Mouse (Mus musculus) heart, postnatal 36 days (tissue): ENCODE measurements around the gene Kbtbd4. TPM values are rescaled to one million over a fixed set of nuclear protein-coding genes. Genes with fewer than 3 reads are reported as not detected.

Source experiments
- DNase-seq, 2 experiments: peaks; one replicate each; pipeline ENCODE4 v3.0.0; 2021 to 2022
- intact Hi-C: fragments of 180-260 bp; cut with DNase I; formaldehyde crosslinking; loops from one replicate; pipeline ENCODE4 v1.15.1; 2025
- total RNA-seq, 2 experiments: library from RNA; stranded (reverse); gene quantifications; 2 replicates each; pipeline ENCODE4 v1.2.3; 2021

Kbtbd4 gene
- total RNA-seq, 2 experiments from 2014 or later = 22.1 to 23.8 TPM

DNA sequence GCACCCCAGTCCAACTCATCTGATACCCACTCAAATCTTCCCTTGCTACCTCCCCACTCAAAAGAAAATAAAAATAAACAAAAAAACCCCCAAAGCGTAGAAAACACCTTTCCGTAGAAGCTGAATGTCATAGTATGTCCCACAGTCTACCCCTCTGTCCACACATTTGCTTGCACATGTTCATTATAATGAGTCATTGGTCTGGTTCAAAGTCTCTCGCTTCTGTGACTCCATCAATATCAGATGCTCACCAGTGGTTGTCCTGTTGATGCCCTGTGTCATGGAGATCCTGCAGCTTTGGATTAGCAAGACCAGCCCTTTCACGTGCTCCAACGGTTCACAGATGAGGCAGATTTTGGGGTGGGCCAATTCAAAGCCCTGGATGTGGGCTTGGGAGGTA is 45.6 kb downstream of the Kbtbd4 start:
- intact Hi-C loops = no loop called here
- DNase-seq = no peak

DNA sequence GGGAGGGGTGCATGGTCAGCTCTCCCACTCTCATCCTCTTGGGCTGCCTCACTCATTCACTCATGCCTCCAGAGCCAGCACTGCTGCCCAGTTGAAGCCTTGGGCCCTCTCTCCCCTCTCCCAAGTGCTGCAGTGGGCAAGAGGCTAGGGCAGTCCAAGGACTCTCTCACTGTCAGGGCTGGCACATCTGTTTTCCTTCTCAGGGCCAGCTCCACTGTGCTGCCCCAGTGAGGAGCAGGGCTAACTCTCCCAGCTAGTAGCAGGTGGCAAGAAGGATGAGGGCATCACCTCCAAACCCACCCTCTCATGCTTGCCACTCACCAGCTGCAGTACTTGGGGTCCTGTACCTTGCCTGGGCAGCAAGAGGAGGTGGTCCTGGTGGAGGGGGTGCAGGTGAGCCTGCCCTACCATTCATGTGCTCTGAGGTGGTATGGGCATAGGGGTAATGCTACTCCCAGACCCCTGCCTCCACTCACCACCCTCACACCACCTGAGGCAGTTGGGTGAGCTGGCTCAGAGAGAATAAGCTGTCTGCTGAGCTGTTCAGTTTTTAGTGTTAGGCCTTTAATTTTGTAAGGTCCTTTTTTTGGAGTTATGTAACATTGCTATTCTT is 46.1 kb downstream of the Kbtbd4 start:
- no peak for DNase-seq

DNA sequence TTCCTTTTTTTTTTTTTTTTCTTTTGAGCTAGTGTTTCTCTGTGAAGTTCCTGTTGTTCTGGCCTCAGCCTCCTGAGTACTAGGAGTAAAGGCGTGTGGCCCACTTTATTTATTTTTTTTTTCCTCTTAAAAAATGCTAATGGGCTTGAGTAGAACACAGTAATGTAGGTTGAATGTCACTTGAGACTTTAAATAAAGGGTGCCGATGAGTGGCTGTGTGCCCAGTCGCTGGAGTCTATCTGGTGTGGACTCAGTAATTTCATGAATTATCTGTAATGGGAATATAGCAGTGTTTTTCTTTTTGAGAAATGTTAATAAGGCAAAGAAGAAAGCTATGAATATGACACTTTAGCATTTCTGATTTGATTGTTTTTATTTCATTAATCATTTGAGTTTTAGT is 48.9 kb downstream of the Kbtbd4 start:
- intact Hi-C loops = no loop called here
- DNase-seq = no peak

More for the DNA sequence above, 46.1 kb downstream of the Kbtbd4 start:
- intact Hi-C loops = no loop called here

DNA sequence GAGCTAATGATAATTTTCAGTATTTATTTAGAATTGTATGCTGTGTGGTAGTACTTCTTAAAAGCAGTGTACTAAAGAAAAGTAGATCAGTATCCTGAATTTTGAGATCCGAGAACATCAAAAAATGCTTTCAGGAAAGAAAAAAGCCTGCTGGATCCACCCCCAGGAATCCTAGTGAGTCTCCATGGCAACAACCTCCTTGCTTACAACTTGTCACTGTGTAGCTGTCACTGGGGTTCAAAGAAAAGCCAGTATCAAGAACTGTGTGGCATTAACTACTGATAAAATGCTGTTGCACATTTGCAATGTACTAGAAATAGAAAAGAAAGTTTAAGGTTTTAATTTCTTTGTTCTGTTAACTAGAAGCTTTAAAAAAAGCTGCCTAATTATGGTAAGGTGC is 51.5 kb downstream of the Kbtbd4 start:
- no peak for DNase-seq
- intact Hi-C loops = no loop called here

DNA sequence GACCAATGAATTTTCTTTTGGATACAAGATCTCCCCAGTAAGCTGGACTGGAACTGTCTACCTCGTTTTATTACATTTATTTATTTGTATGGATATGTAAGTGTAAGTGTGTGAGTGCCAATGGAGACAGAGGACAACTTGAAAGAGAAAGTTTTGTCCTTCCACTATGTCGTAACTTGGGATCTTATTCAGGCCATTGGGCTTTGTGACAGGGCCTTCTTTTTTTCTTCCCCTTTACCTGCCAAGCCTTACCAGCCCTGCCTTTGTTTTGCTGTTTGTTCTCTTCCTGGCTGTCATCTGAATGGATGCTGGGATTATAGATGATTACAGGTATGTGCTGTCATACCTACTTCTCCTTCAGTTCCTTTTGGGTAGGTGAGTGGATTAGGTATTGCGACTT is 54.3 kb downstream of the Kbtbd4 start:
- intact Hi-C loops = no loop called here
- no peak for DNase-seq

DNA sequence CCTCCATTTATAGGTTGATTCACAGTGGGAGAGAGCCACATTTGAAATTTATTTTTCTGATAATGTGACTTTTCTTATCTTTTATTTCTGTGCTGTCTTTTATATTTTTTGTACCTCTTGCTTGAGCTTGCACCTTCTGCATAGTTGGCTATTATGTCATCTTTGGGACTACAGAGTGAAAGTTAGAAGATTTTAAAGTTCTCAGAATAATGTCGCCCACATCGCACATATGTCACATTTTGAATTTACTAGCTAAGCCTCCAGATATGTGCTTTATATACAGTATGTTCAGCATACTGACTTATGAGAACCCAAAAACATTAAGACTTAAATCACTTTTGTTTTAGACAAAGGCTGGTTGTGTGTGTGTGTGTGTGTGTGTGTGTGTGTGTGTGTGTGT is 55.5 kb downstream of the Kbtbd4 start:
- intact Hi-C loops = no loop called here
- no peak for DNase-seq

Other genes with a start within 250 kb of the Kbtbd4 start
- gene Nup160, start 227.5 kb upstream of the Kbtbd4 start, total RNA-seq = 10 to 100 TPM in 1 of 2 experiments, 1 to 10 TPM in 1; 7.6 to 13.7 TPM
- 10 to 100 TPM; 13.4 to 16.5 TPM for gene Fnbp4, start 159.4 kb upstream of the Kbtbd4 start, total RNA-seq
- 1 to 10 TPM in 1 of 2 experiments, under 1 TPM in 1; 1.00 to 1.0 TPM for gene Agbl2, start 122.0 kb upstream of the Kbtbd4 start, total RNA-seq
- 100 to 1,000 TPM; 194 to 211 TPM for gene Mtch2, start 57.6 kb upstream of the Kbtbd4 start, total RNA-seq
- 1 to 10 TPM; 2.6 to 5.1 TPM for gene C1qtnf4, start 18.9 kb upstream of the Kbtbd4 start, total RNA-seq
- 100 to 1,000 TPM; 797 to 891 TPM for gene Ndufs3, start 87 bp downstream of the Kbtbd4 start, total RNA-seq
- 10 to 100 TPM; 72.6 to 75.3 TPM for gene Celf1, start 35.6 kb downstream of the Kbtbd4 start, total RNA-seq
- 10 to 100 TPM; 16.9 to 17.8 TPM for gene Rapsn, start 130.9 kb downstream of the Kbtbd4 start, total RNA-seq
- gene Psmc3, start 149.3 kb downstream of the Kbtbd4 start, total RNA-seq = 100 to 1,000 TPM; 211 to 237 TPM
- 10 to 100 TPM; 21.7 to 24.2 TPM for gene Slc39a13, start 165.7 kb downstream of the Kbtbd4 start, total RNA-seq
- gene Spi1, start 177.7 kb downstream of the Kbtbd4 start, total RNA-seq = 1 to 10 TPM; 4.2 to 6.2 TPM
- gene Mybpc3, start 213.4 kb downstream of the Kbtbd4 start, total RNA-seq = 1,000 to 10,000 TPM; 1,434 to 1,723 TPM